Mouse (Mus musculus): ENCODE results near the gene Dnajc24. TPM values are rescaled to one million over a fixed set of nuclear protein-coding genes. Genes with fewer than 3 reads are reported as not detected.

Gene Dnajc24
- polyA plus RNA-seq (2016; fragmentation: Nextera tagmentation; extraction: Ambion mirVana), result 27.9 and 31.8 TPM in 2 replicates

DNA sequence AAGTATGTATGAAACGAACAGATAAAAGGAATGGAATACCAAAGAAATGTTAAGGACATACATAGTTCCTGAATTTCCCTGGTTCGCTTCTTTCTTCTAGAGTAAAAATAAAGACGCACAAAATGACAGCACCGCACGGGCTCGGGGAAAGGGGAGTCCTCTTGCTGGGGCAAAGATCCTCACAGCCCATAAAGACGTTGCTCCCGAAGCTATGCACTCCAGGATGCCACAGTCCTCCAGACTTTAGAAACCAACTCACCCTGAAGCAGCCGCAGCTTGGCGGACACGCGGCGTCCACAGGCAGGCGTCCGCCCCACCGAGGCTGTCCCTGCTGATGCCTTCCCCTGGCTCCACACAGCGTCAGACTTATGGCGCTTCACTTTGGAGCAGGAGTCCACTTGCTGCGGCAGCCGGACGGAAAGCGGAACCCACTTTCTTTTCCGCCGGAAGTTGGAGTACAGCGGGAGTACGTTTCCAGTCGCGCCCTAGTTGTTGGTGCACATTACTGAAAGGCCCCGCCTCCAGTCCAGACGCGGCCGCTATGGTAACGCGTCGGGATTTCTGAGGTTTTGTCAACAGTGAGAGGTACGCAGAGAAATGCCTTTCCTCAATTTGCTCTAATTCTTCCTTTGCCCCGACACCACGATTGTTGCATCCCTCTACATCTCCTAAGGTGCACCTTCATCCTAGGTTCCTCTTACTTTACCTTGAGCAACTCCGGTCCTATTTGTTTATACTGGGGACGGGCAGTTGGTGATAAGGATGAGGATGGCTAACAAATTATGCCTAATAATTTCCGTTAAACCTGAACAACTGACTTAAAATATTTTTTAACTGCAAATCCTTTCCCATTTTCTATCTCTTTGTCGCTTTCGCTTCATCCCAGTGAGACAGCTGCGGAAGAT, at the start of gene Dnajc24:
TSS of gene Dnajc24 (minus strand) at position 715 of the 905 bp plus-strand sequence.
- H3K27ac ChIP-seq (ENCODE audit: poor library complexity, severe bottlenecking), result peak within 1 kb of the TSS; percentile 76
- peak within 1 kb of the TSS; percentile 73 for H3K4me2 ChIP-seq
- H3K36me3 ChIP-seq, result peaks cover 4% of the 10 kb centered on the region; the same call in 1 of the 2 replicates
- H3K9ac ChIP-seq, result peak within 1 kb of the TSS; percentile 83
- no peaks in the 10 kb centered on the region for H3K27me3 ChIP-seq (replicated peaks)
- WGBS, result 2% methylated on average over 44 of the region's 44 CpGs
- peak within 1 kb of the TSS; percentile 76 for H3K4me3 ChIP-seq
- H3K4me1 ChIP-seq (replicated peaks), result 0 out of 2 replicates have a peak, but pooled peaks cover 4% of the 10 kb centered on the region
- peak; percentile 91 for ATAC-seq (ENCODE audit: insufficient number of reproducible peaks, low FRiP score)
- no peaks in the 10 kb centered on the region for H3K9me3 ChIP-seq (replicated peaks)

DNA sequence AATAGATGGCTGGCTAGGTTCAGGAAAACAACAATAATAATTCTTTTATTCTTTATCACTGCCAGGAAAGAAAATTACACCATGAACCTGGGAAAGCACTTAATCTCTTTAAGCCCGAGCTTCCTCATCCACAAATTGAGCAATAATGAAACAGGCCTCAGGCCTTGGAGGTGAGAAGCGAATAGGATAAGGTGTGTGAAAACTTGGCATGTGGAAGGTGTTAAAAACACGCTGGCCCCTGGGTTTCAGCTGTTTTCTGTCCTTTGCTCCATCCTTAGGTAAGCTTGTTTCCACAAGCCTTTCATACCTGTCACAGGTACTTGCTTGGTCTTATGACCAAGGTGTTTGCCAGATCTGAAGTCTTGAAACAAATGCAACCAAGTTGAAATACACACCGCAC, 43.3 kb upstream of the Dnajc24 start:
- Histone ChIP-seq H3K4me2 (no peak overlapping the region), H3K4me1 (replicated peaks) (no peaks in the 10 kb centered on the region), H3K36me3 (no peaks in the 10 kb centered on the region), H3K4me3 (no peak overlapping the region), H3K9me3 (replicated peaks) (no peaks in the 10 kb centered on the region), H3K27me3 (replicated peaks) (no peaks in the 10 kb centered on the region), H3K27ac (ENCODE audit: poor library complexity, severe bottlenecking) (no peak overlapping the region), H3K9ac (no peak overlapping the region)
- no peak for ATAC-seq (ENCODE audit: insufficient number of reproducible peaks, low FRiP score)
- 75% methylated on average over 4 of the region's 4 CpGs for WGBS

DNA sequence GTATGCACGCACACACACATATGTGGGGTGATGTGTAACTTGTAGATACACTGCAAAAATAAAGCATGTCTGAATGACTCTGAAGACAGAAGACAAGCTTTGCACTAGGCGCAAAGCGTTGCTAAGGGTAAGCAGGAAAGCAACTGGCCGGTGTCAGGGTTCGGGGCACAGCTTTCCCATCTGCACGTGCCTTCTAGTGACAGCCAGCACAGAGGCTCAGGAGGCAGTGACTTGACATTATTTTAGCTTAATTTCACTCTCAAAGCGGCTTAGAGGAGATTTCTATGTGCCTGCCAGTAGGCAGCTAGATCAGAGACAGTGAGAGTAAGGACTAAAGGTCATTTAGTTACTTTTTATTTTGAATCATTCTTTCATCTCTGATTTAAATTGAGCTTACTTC, 39.1 kb upstream of the Dnajc24 start:
- Histone ChIP-seq H3K4me3 (no peak overlapping the region), H3K36me3 (no peaks in the 10 kb centered on the region), H3K27ac (ENCODE audit: poor library complexity, severe bottlenecking) (no peak overlapping the region), H3K9ac (no peak overlapping the region), H3K4me1 (replicated peaks) (no peaks in the 10 kb centered on the region), H3K9me3 (replicated peaks) (no peaks in the 10 kb centered on the region), H3K27me3 (replicated peaks) (no peaks in the 10 kb centered on the region), H3K4me2 (no peak overlapping the region)
- ATAC-seq (ENCODE audit: insufficient number of reproducible peaks, low FRiP score), result no peak
- WGBS, result 75% methylated on average over 7 of the region's 7 CpGs

DNA sequence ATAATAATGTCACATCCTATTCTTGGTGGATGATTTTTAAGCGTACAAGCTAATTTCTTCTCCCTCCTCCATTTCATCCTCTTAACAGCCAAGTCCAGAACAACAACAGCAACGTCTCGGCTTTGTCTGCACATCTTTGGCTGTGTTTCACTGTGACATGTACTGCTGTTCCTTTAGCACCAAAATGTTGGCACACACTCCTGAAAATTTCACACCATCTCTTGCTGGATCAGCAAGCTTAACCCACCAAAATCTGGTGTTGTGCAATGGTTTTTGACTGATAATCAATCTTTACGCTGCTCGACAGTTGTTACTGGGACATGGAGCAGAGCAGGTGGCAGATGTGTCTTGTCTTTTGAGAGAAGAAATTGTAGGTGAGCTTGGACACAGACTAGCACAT, 38.6 kb upstream of the Dnajc24 start:
- no peak for ATAC-seq (ENCODE audit: insufficient number of reproducible peaks, low FRiP score)
- Histone ChIP-seq H3K27ac (ENCODE audit: poor library complexity, severe bottlenecking) (no peak overlapping the region), H3K4me3 (no peak overlapping the region), H3K9ac (no peak overlapping the region), H3K4me2 (no peak overlapping the region), H3K36me3 (no peaks in the 10 kb centered on the region), H3K9me3 (replicated peaks) (no peaks in the 10 kb centered on the region), H3K27me3 (replicated peaks) (no peaks in the 10 kb centered on the region), H3K4me1 (replicated peaks) (no peaks in the 10 kb centered on the region)
- 83% methylated on average over 5 of the region's 5 CpGs for WGBS

DNA sequence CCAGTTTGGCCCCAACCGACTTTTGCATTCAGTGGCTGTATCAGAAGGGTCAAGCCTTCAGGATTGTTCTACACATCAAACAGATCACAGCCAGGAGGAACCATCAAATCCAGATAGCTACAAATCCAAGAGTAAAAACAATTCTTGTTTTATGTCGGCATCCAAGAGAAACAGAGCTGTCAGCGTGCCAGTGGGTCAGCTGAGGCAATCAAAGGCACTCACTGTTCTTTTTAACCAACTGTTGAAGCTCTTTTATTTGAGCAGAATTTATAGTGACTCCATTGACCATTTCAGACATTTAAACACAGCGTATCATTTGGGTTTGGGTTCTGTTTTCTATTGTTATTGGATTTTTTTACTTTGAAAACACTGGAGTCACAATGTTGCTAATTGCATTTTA, 34.9 kb upstream of the Dnajc24 start:
- 67% methylated on average over 4 of the region's 4 CpGs for WGBS
- Histone ChIP-seq H3K36me3 (no peaks in the 10 kb centered on the region), H3K9ac (no peak overlapping the region), H3K27ac (ENCODE audit: poor library complexity, severe bottlenecking) (no peak overlapping the region), H3K9me3 (replicated peaks) (no peaks in the 10 kb centered on the region), H3K27me3 (replicated peaks) (no peaks in the 10 kb centered on the region), H3K4me1 (replicated peaks) (no peaks in the 10 kb centered on the region), H3K4me2 (no peak overlapping the region), H3K4me3 (no peak overlapping the region)
- no peak for ATAC-seq (ENCODE audit: insufficient number of reproducible peaks, low FRiP score)

DNA sequence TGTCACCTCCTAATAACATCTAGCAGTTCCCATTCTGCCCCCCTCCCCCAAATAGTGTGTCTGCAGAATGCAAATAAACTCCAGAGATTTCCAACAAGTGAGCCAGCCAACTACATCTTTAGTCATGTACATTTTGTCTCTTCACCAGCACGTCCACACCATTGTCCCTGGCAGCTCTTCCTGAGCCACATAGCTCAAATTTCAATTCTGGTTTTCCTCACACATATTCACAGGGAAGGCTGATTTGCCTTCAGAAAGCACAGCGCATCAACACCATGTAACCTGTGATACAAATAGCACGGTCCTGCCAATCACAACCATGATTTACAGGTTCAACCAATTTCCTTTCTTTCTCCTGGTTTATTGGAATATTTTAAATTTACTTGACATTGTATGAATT, 21.5 kb upstream of the Dnajc24 start:
- Histone ChIP-seq H3K9ac (no peak overlapping the region), H3K9me3 (replicated peaks) (no peaks in the 10 kb centered on the region), H3K4me3 (no peak overlapping the region), H3K4me2 (no peak overlapping the region), H3K27me3 (replicated peaks) (no peaks in the 10 kb centered on the region), H3K4me1 (replicated peaks) (no peaks in the 10 kb centered on the region), H3K36me3 (no peaks in the 10 kb centered on the region), H3K27ac (ENCODE audit: poor library complexity, severe bottlenecking) (no peak overlapping the region)
- WGBS, result 57% methylated on average over 3 of the region's 3 CpGs
- ATAC-seq (ENCODE audit: insufficient number of reproducible peaks, low FRiP score), result no peak

DNA sequence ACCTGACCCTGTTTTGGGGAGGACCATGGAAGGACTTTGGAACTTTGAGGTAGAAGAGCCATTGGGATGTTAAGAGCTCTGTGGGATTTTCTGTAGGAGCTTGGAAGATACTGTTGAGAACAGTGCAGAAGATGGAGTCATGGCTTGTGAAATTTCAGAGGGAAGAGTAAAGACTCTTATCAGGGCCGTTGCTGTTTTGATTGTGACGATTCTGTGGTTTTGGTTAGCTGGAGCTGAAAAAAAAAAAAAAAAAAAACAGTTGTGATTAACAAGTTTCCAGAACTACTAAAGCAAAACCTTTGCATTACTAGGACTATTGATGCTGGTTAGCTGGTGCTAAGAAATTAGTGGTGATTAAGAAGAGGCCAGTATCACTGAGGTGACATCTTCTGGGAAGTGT, 5.1 kb upstream of the Dnajc24 start:
- WGBS, result 65% methylated on average over 2 of the region's 2 CpGs
- no peaks in the 10 kb centered on the region for H3K9me3 ChIP-seq (replicated peaks)
- ATAC-seq (ENCODE audit: insufficient number of reproducible peaks, low FRiP score), result no peak

DNA sequence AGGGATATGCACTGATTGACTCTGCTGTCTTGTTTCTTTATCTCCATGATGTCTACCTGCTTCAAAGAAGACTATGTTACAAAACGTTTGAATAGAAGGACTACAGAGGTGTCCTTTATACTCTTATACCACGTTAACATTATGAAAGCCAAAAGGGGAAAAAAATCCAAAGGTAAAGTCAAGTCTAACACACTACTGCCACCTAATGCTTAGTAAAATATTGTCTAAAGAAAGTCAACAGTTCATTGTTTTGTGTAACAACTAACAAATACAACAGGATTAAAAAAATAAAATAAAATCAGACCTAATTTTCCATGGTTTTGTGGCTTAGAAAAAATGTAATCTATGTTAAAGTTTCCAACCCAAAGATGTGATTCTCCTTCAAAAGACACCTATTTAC, 15.3 kb downstream of the Dnajc24 start:
- 27% methylated on average over 2 of the region's 2 CpGs for WGBS
- H3K36me3 ChIP-seq, result 0 out of 2 replicates have a peak, but pooled peaks cover 3% of the 10 kb centered on the region
- 0 out of 2 replicates have a peak, but pooled peaks cover 2% of the 10 kb centered on the region for H3K4me1 ChIP-seq (replicated peaks)
- H3K9ac ChIP-seq, result no peak overlapping the region
- ATAC-seq (ENCODE audit: insufficient number of reproducible peaks, low FRiP score), result no peak
- H3K9me3 ChIP-seq (replicated peaks), result no peaks in the 10 kb centered on the region
- no peak overlapping the region for H3K4me2 ChIP-seq
- H3K27ac ChIP-seq (ENCODE audit: poor library complexity, severe bottlenecking), result no peak overlapping the region
- H3K4me3 ChIP-seq, result no peak overlapping the region
- H3K27me3 ChIP-seq (replicated peaks), result no peaks in the 10 kb centered on the region

More for the DNA sequence above, 5.1 kb upstream of the Dnajc24 start:
- Histone ChIP-seq H3K4me2 (no peak overlapping the region), H3K9ac (no peak overlapping the region), H3K4me3 (no peak overlapping the region), H3K4me1 (replicated peaks) (no peaks in the 10 kb centered on the region), H3K27ac (ENCODE audit: poor library complexity, severe bottlenecking) (no peak overlapping the region), H3K36me3 (no peaks in the 10 kb centered on the region), H3K27me3 (replicated peaks) (no peaks in the 10 kb centered on the region)

DNA sequence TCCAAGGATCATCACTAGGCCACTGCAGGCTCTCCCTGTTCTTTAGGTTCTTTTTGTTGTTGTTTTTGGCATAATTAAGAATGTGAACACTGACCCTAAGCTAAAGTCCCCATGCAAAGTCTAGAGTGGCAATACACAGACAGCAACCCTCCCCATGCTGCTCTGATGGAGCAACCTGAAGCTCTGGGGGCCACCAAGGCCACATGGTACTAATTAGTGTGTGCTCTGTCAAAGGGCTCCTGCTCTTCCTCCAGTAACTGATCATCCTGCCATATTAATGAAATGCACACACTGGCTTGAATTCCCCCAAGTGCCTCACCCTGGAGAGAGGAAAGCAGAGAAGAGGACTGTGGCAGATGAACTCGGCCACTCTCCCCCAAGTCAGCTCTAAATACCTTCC, 16.2 kb downstream of the Dnajc24 start:
- Histone ChIP-seq H3K27me3 (replicated peaks) (no peaks in the 10 kb centered on the region), H3K36me3 (0 out of 2 replicates have a peak, but pooled peaks cover 3% of the 10 kb centered on the region), H3K4me3 (no peak overlapping the region), H3K4me2 (no peak overlapping the region), H3K4me1 (replicated peaks) (0 out of 2 replicates have a peak, but pooled peaks cover 2% of the 10 kb centered on the region), H3K9me3 (replicated peaks) (no peaks in the 10 kb centered on the region), H3K9ac (no peak overlapping the region), H3K27ac (ENCODE audit: poor library complexity, severe bottlenecking) (no peak overlapping the region)
- ATAC-seq (ENCODE audit: insufficient number of reproducible peaks, low FRiP score), result no peak
- WGBS, result 58% methylated on average over 1 of the region's 1 CpGs

DNA sequence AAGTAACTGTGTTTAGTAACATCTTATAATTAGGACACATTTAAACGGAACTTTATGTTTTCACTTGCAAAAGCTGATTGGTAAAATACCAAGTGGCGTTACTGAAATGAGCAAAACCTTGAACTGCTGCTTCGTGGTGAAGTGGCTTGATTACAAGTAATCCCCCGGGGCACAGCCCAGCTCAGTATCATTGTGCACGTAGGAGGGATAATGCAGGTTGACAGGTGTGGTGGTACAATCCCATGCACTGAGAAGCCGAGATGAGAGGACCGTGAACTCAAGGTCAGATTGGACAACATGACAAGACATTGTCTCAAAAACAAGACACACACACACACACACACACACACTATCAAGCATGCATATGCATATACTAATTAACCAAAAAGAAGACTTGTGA, 18.1 kb downstream of the Dnajc24 start:
- no peak for ATAC-seq (ENCODE audit: insufficient number of reproducible peaks, low FRiP score)
- no peak overlapping the region for H3K4me2 ChIP-seq
- 0 out of 2 replicates have a peak, but pooled peaks cover 2% of the 10 kb centered on the region for H3K4me1 ChIP-seq (replicated peaks)
- H3K27ac ChIP-seq (ENCODE audit: poor library complexity, severe bottlenecking), result no peak overlapping the region
- H3K27me3 ChIP-seq (replicated peaks), result no peaks in the 10 kb centered on the region
- 0 out of 2 replicates have a peak, but pooled peaks cover 3% of the 10 kb centered on the region for H3K36me3 ChIP-seq
- no peaks in the 10 kb centered on the region for H3K9me3 ChIP-seq (replicated peaks)
- WGBS, result 82% methylated on average over 7 of the region's 7 CpGs
- no peak overlapping the region for H3K4me3 ChIP-seq
- no peak overlapping the region for H3K9ac ChIP-seq

DNA sequence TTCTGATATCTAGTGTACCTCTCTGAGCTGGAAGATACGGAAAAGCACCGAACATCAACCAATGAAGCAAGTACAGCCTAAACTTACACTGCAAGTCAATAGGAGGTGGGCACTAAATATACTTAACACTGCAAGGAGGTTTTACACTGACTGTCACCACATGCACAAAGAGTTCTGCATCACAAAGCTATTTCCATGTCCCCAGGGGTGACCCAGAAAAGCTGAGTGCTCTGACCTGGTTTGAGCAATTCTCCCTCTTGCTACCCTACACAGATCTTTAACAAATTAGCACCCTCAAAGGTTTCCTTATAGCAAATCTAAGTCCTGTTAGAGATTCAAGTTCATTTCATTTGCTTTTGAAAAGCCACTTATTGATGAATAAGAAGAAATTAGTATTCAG, 25.3 kb downstream of the Dnajc24 start:
- no peaks in the 10 kb centered on the region for H3K4me1 ChIP-seq (replicated peaks)
- no peak overlapping the region for H3K27ac ChIP-seq (ENCODE audit: poor library complexity, severe bottlenecking)
- H3K4me2 ChIP-seq, result no peak overlapping the region
- WGBS, result 85% methylated on average over 2 of the region's 2 CpGs
- no peaks in the 10 kb centered on the region for H3K36me3 ChIP-seq
- no peaks in the 10 kb centered on the region for H3K9me3 ChIP-seq (replicated peaks)
- H3K27me3 ChIP-seq (replicated peaks), result no peaks in the 10 kb centered on the region
- no peak for ATAC-seq (ENCODE audit: insufficient number of reproducible peaks, low FRiP score)
- H3K4me3 ChIP-seq, result no peak overlapping the region
- H3K9ac ChIP-seq, result no peak overlapping the region

Measured in heart, embryonic 12.5 days (tissue).